Mouse (Mus musculus) embryo, embryonic 11 days (tissue): ENCODE measurements around the gene Lhx5.
A peak's percentile ranks its signal among the peaks of the same experiment; 100 is the strongest.

Experiments
- DNase-seq: peaks from one replicate; pipeline ENCODE4 v3.0.0-alpha.2; 2015

Lhx5 gene

GRCm38 (mm10) chr5:120431649-120432485, at the start of gene Lhx5:
Lhx5 (plus strand) TSS chr5:120431699.
- DNase-seq: peak; percentile 74

- DNase-seq: no peak
Measured at GRCm38 (mm10) chr5:120386361-120386760, 45.1 kb upstream of the Lhx5 start.

- DNase-seq: no peak
Measured at GRCm38 (mm10) chr5:120388765-120389164, 42.7 kb upstream of the Lhx5 start.

GRCm38 (mm10) chr5:120389973-120390372, 41.5 kb upstream of the Lhx5 start:
- DNase-seq: no peak

GRCm38 (mm10) chr5:120393871-120394667, 37.4 kb upstream of the Lhx5 start:
- peak; percentile 43 for DNase-seq

- peak; percentile 43 for DNase-seq
Measured at GRCm38 (mm10) chr5:120397988-120398387, 33.5 kb upstream of the Lhx5 start.

- no peak for DNase-seq
Measured at GRCm38 (mm10) chr5:120404831-120405591, 26.5 kb upstream of the Lhx5 start.

GRCm38 (mm10) chr5:120408933-120409332, 22.6 kb upstream of the Lhx5 start:
- DNase-seq: no peak

GRCm38 (mm10) chr5:120409385-120410378, 21.8 kb upstream of the Lhx5 start:
- peak; percentile 46 for DNase-seq

- no peak for DNase-seq
Measured at GRCm38 (mm10) chr5:120413436-120413835, 18.1 kb upstream of the Lhx5 start.

GRCm38 (mm10) chr5:120420106-120420505, 11.4 kb upstream of the Lhx5 start:
- DNase-seq: no peak

- peak; percentile 92 for DNase-seq
Measured at GRCm38 (mm10) chr5:120424039-120424438, 7.5 kb upstream of the Lhx5 start.

GRCm38 (mm10) chr5:120424657-120425056, 6.8 kb upstream of the Lhx5 start:
- DNase-seq: no peak

GRCm38 (mm10) chr5:120425711-120426110, 5.8 kb upstream of the Lhx5 start:
- no peak for DNase-seq

GRCm38 (mm10) chr5:120426572-120426971, 4.9 kb upstream of the Lhx5 start:
- DNase-seq: no peak

- DNase-seq: peak; percentile 52
Measured at GRCm38 (mm10) chr5:120427451-120427938, 4.0 kb upstream of the Lhx5 start.

GRCm38 (mm10) chr5:120428189-120428838, 3.2 kb upstream of the Lhx5 start:
- no peak for DNase-seq

GRCm38 (mm10) chr5:120428990-120429389, 2.5 kb upstream of the Lhx5 start:
- DNase-seq: no peak

GRCm38 (mm10) chr5:120429692-120430091, 1.8 kb upstream of the Lhx5 start:
- no peak for DNase-seq

- peak; percentile 64 for DNase-seq
Measured at GRCm38 (mm10) chr5:120431001-120431583, 407 bp upstream of the Lhx5 start.
